Mouse (Mus musculus) lung, embryonic 14.5 days (tissue): ENCODE data around the gene Klk1b9. TPM values are rescaled to one million over a fixed set of nuclear protein-coding genes. Genes with fewer than 3 reads are reported as not detected.
"Not testable (repeated sequence)": the region's sequence is repeated elsewhere in the genome, so short reads cannot be mapped to it uniquely, and the experiment has no call there.

ENCODE experiments used
- ATAC-seq: fragments of 200-750 bp; cut with Nextera tagmentation; 2 replicates; pipeline ENCODE4 v1.8.0; 2017; ENCODE audit warnings: mild to moderate bottlenecking, moderate TSS enrichment, moderate library complexity; ENCODE audit not compliant: insufficient read depth
- DNase-seq: peaks from one replicate; pipeline ENCODE4 v3.0.0-alpha.2; 2015
- H3K27ac ChIP-seq: fragments of 300-500 bp; sonication (generic); 2 replicates; pipeline ENCODE4 v1.5.1; 2014; ENCODE audit warnings: low read depth, mild to moderate bottlenecking, moderate library complexity
- H3K27me3 ChIP-seq: fragments of 300-500 bp; sonication (generic); 2 replicates; pipeline ENCODE4 v1.6.1; 2014; ENCODE audit warnings: low read length, control low read depth; ENCODE audit not compliant: insufficient read depth
- H3K36me3 ChIP-seq: fragments of 300-500 bp; sonication (generic); 2 replicates; pipeline ENCODE4 v1.6.1; 2014; ENCODE audit warnings: control low read depth; ENCODE audit not compliant: insufficient read depth
- H3K4me1 ChIP-seq: fragments of 300-500 bp; sonication (generic); 2 replicates; pipeline ENCODE4 v1.6.1; 2014; ENCODE audit warnings: antibody characterized with exemption, control low read depth; ENCODE audit not compliant: insufficient read depth
- H3K4me2 ChIP-seq: fragments of 300-500 bp; sonication (generic); 2 replicates; pipeline ENCODE4 v1.6.1; 2014; ENCODE audit warnings: mild to moderate bottlenecking
- H3K4me3 ChIP-seq: fragments of 300-500 bp; sonication (generic); 2 replicates; pipeline ENCODE4 v1.5.1; 2014; ENCODE audit warnings: low read depth, low read length
- H3K9ac ChIP-seq: fragments of 300-500 bp; sonication (generic); 2 replicates; pipeline ENCODE4 v1.6.1; 2014
- H3K9me3 ChIP-seq: fragments of 300-500 bp; sonication (generic); 2 replicates; pipeline ENCODE4 v1.6.1; 2016; ENCODE audit warnings: low read depth, low read length, control low read depth
- CTCF ChIP-seq: IDR thresholded peaks from 2 replicates; pipeline ENCODE4 v1.5.1; 2016; ENCODE audit warnings: antibody characterized with exemption, low read depth
- WGBS: fragments of 180-500 bp; shearing (Covaris S2); extraction: QIAGEN DNeasy Blood & Tissue Kit; methylation state at CpG from one replicate; pipeline ENCODE4 v1.1.7; 2014; 5-methylcytosine and 5-hydroxymethylcytosine counted together
- polyA plus RNA-seq: library from polyadenylated mRNA; unstranded; fragments of >200 nt; fragmentation: Nextera tagmentation; extraction: Ambion mirVana; gene quantifications from 2 replicates; pipeline ENCODE4 v1.2.1, GENCODE M21; 2014

The Klk1b9 gene
- polyA plus RNA-seq, 1 experiment from 2014 or later = not detected

- Histone ChIP-seq H3K27me3 (no peaks in the 10 kb centered on the region), H3K4me3 (no peak within 1 kb of the TSS), H3K36me3 (no peaks in the 10 kb centered on the region), H3K9me3 (no peaks in the 10 kb centered on the region), H3K9ac (no peak within 1 kb of the TSS), H3K4me2 (no peak within 1 kb of the TSS), H3K27ac (no peak within 1 kb of the TSS), H3K4me1 (no peaks in the 10 kb centered on the region)
- TF ChIP-seq CTCF = no peak
- DNase-seq (no peak), ATAC-seq (no peak)
- 67% methylated on average over 2 of the region's 2 CpGs for WGBS
These were observed 25.5 kb upstream of the Klk1b9 start, which contains the start of gene Klk1b8 for GRCm38 (mm10) chr7:43950364-43950763. Klk1b8 (plus strand) TSS chr7:43950664.

GRCm38 (mm10) chr7:43952703-43953102, 23.2 kb upstream of the Klk1b9 start:
- no peak for ATAC-seq
- no peaks in the 10 kb centered on the region for H3K36me3 ChIP-seq
- no peak for DNase-seq

GRCm38 (mm10) chr7:43966451-43966850, 9.4 kb upstream of the Klk1b9 start, which contains the start of gene Klk1b1:
Klk1b1 (plus strand) TSS chr7:43966751.
- H3K27me3 ChIP-seq = no peaks in the 10 kb centered on the region
- no peaks in the 10 kb centered on the region for H3K9me3 ChIP-seq
- H3K36me3 ChIP-seq = no peaks in the 10 kb centered on the region
- ATAC-seq = no peak
- H3K4me1 ChIP-seq = no peaks in the 10 kb centered on the region
- 59% methylated on average over 3 of the region's 3 CpGs for WGBS
- H3K4me2 ChIP-seq = no peak within 1 kb of the TSS
- DNase-seq = no peak
- H3K4me3 ChIP-seq = no peak within 1 kb of the TSS
- H3K9ac ChIP-seq = no peak within 1 kb of the TSS
- no peak within 1 kb of the TSS for H3K27ac ChIP-seq
- TF ChIP-seq CTCF = no peak

More at GRCm38 (mm10) chr7:43952703-43953102, 23.2 kb upstream of the Klk1b9 start:
- 61% methylated on average over 4 of the region's 4 CpGs for WGBS
- no peaks in the 10 kb centered on the region for H3K9me3 ChIP-seq
- no peak overlapping the region for H3K9ac ChIP-seq
- no peaks in the 10 kb centered on the region for H3K4me1 ChIP-seq
- no peaks in the 10 kb centered on the region for H3K27me3 ChIP-seq
- H3K4me2 ChIP-seq = no peak overlapping the region
- H3K27ac ChIP-seq = no peak overlapping the region
- no peak overlapping the region for H3K4me3 ChIP-seq
- TF ChIP-seq CTCF = no peak

GRCm38 (mm10) chr7:43967058-43967457, 8.8 kb upstream of the Klk1b9 start:
- ATAC-seq = no peak
- no peak overlapping the region for H3K4me2 ChIP-seq
- H3K9me3 ChIP-seq = no peaks in the 10 kb centered on the region
- no peaks in the 10 kb centered on the region for H3K4me1 ChIP-seq
- WGBS = 75% methylated on average over 3 of the region's 3 CpGs
- TF ChIP-seq CTCF = no peak
- H3K27ac ChIP-seq = no peak overlapping the region
- H3K27me3 ChIP-seq = no peaks in the 10 kb centered on the region
- H3K36me3 ChIP-seq = no peaks in the 10 kb centered on the region
- no peak overlapping the region for H3K4me3 ChIP-seq
- H3K9ac ChIP-seq = no peak overlapping the region
- no peak for DNase-seq

- Histone ChIP-seq H3K36me3 (no peaks in the 10 kb centered on the region), H3K27me3 (no peaks in the 10 kb centered on the region), H3K9ac (no peak overlapping the region), H3K9me3 (no peaks in the 10 kb centered on the region), H3K4me3 (no peak overlapping the region), H3K4me2 (no peak overlapping the region), H3K4me1 (no peaks in the 10 kb centered on the region), H3K27ac (no peak overlapping the region)
- 82% methylated on average over 2 of the region's 2 CpGs for WGBS
- ATAC-seq (no peak), DNase-seq (no peak)
- no peak for TF ChIP-seq CTCF
These were observed 8.2 kb upstream of the Klk1b9 start for GRCm38 (mm10) chr7:43967612-43968011.

GRCm38 (mm10) chr7:43985657-43986056, 9.8 kb downstream of the Klk1b9 start:
- Histone ChIP-seq H3K27me3 (no peaks in the 10 kb centered on the region), H3K4me1 (no peaks in the 10 kb centered on the region), H3K4me3 (no peak overlapping the region), H3K27ac (no peak overlapping the region), H3K4me2 (no peak overlapping the region), H3K36me3 (no peaks in the 10 kb centered on the region), H3K9ac (no peak overlapping the region), H3K9me3 (no peaks in the 10 kb centered on the region)
- no peak for TF ChIP-seq CTCF
- no peak for ATAC-seq
- DNase-seq = no peak

GRCm38 (mm10) chr7:43994821-43995220, 19.0 kb downstream of the Klk1b9 start:
- not testable (repeated sequence) for H3K27me3 ChIP-seq, ATAC-seq, H3K9me3 ChIP-seq, H3K4me2 ChIP-seq, H3K27ac ChIP-seq, H3K4me3 ChIP-seq, H3K36me3 ChIP-seq, H3K4me1 ChIP-seq, H3K9ac ChIP-seq, DNase-seq
- WGBS = 57% methylated on average over 1 of the region's 1 CpGs

GRCm38 (mm10) chr7:43995577-43995976, 19.7 kb downstream of the Klk1b9 start, which contains the start of gene Klk1b11:
Klk1b11 (plus strand) TSS chr7:43995877.
- not testable (repeated sequence) for H3K9me3 ChIP-seq, H3K27me3 ChIP-seq, DNase-seq, ATAC-seq, H3K9ac ChIP-seq, H3K4me1 ChIP-seq, H3K4me3 ChIP-seq, H3K4me2 ChIP-seq, H3K27ac ChIP-seq, H3K36me3 ChIP-seq
- 74% methylated on average over 4 of the region's 4 CpGs for WGBS
